Mouse (Mus musculus): ENCODE measurements around the gene Inha. TPM values are rescaled to one million over a fixed set of nuclear protein-coding genes. Genes with fewer than 3 reads are reported as not detected.

The Inha gene
- polyA plus RNA-seq, 1 experiment, result not detected

GRCm38 (mm10) chr1:75530546-75530945, 23.7 kb downstream of the Inha start:
- Histone ChIP-seq H3K9me3 (ENCODE audit: control insufficient read depth, low read length) (no peaks in the 10 kb centered on the region), H3K4me3 (replicated peaks) (no peak overlapping the region), H3K36me3 (ENCODE audit: control insufficient read depth) (peaks cover 75% of the 10 kb centered on the region), H3K27me3 (ENCODE audit: control insufficient read depth) (no peaks in the 10 kb centered on the region), H3K4me1 (ENCODE audit: control insufficient read depth) (no peaks in the 10 kb centered on the region)
- TF ChIP-seq TAL1 (IDR thresholded peaks at IDR 0.05; ENCODE audit: low read length) (no peak), GATA1 (IDR thresholded peaks at IDR 0.05; ENCODE audit: low read length) (no peak)

GRCm38 (mm10) chr1:75532280-75533172, 25.6 kb downstream of the Inha start:
- peaks cover 67% of the 10 kb centered on the region for H3K36me3 ChIP-seq (ENCODE audit: control insufficient read depth)
- H3K27me3 ChIP-seq (ENCODE audit: control insufficient read depth), result no peaks in the 10 kb centered on the region
- no peak for TF ChIP-seq TAL1 (IDR thresholded peaks at IDR 0.05; ENCODE audit: low read length)
- no peak for TF ChIP-seq GATA1 (IDR thresholded peaks at IDR 0.05; ENCODE audit: low read length)

GRCm38 (mm10) chr1:75533325-75534252, 26.7 kb downstream of the Inha start:
- H3K27me3 ChIP-seq (ENCODE audit: control insufficient read depth), result no peaks in the 10 kb centered on the region
- no peaks in the 10 kb centered on the region for H3K9me3 ChIP-seq (ENCODE audit: control insufficient read depth, low read length)
- H3K4me1 ChIP-seq (ENCODE audit: control insufficient read depth), result no peaks in the 10 kb centered on the region
- H3K4me3 ChIP-seq (replicated peaks), result no peak overlapping the region
- peaks cover 60% of the 10 kb centered on the region for H3K36me3 ChIP-seq (ENCODE audit: control insufficient read depth)
- TF ChIP-seq TAL1 (IDR thresholded peaks at IDR 0.05; ENCODE audit: low read length) (no peak), GATA1 (IDR thresholded peaks at IDR 0.05; ENCODE audit: low read length) (no peak)

More at GRCm38 (mm10) chr1:75532280-75533172, 25.6 kb downstream of the Inha start:
- Histone ChIP-seq H3K9me3 (ENCODE audit: control insufficient read depth, low read length) (no peaks in the 10 kb centered on the region), H3K4me1 (ENCODE audit: control insufficient read depth) (no peaks in the 10 kb centered on the region), H3K4me3 (replicated peaks) (no peak overlapping the region)

GRCm38 (mm10) chr1:75537587-75537986, 30.7 kb downstream of the Inha start:
- no peaks in the 10 kb centered on the region for H3K4me1 ChIP-seq (ENCODE audit: control insufficient read depth)
- no peak overlapping the region for H3K4me3 ChIP-seq (replicated peaks)
- no peaks in the 10 kb centered on the region for H3K27me3 ChIP-seq (ENCODE audit: control insufficient read depth)
- TF ChIP-seq GATA1 (IDR thresholded peaks at IDR 0.05; ENCODE audit: low read length), result no peak
- TF ChIP-seq TAL1 (IDR thresholded peaks at IDR 0.05; ENCODE audit: low read length), result no peak
- H3K36me3 ChIP-seq (ENCODE audit: control insufficient read depth), result peaks cover 35% of the 10 kb centered on the region
- no peaks in the 10 kb centered on the region for H3K9me3 ChIP-seq (ENCODE audit: control insufficient read depth, low read length)

GRCm38 (mm10) chr1:75538597-75539190, 31.8 kb downstream of the Inha start:
- TF ChIP-seq GATA1 (IDR thresholded peaks at IDR 0.05; ENCODE audit: low read length), result no peak
- no peak for TF ChIP-seq TAL1 (IDR thresholded peaks at IDR 0.05; ENCODE audit: low read length)
- Histone ChIP-seq H3K27me3 (ENCODE audit: control insufficient read depth) (no peaks in the 10 kb centered on the region), H3K4me1 (ENCODE audit: control insufficient read depth) (no peaks in the 10 kb centered on the region), H3K36me3 (ENCODE audit: control insufficient read depth) (peaks cover 24% of the 10 kb centered on the region), H3K9me3 (ENCODE audit: control insufficient read depth, low read length) (no peaks in the 10 kb centered on the region), H3K4me3 (replicated peaks) (no peak overlapping the region)

GRCm38 (mm10) chr1:75541496-75541895, 34.6 kb downstream of the Inha start:
- no peaks in the 10 kb centered on the region for H3K9me3 ChIP-seq (ENCODE audit: control insufficient read depth, low read length)
- no peak overlapping the region for H3K4me3 ChIP-seq (replicated peaks)
- peaks cover under 1% of the 10 kb centered on the region; the same call in 1 of the 2 replicates for H3K36me3 ChIP-seq (ENCODE audit: control insufficient read depth)
- TF ChIP-seq TAL1 (IDR thresholded peaks at IDR 0.05; ENCODE audit: low read length), result no peak
- H3K4me1 ChIP-seq (ENCODE audit: control insufficient read depth), result no peaks in the 10 kb centered on the region
- peaks cover 12% of the 10 kb centered on the region for H3K27me3 ChIP-seq (ENCODE audit: control insufficient read depth)

GRCm38 (mm10) chr1:75544351-75544750, 37.5 kb downstream of the Inha start:
- no peaks in the 10 kb centered on the region for H3K36me3 ChIP-seq (ENCODE audit: control insufficient read depth)
- no peaks in the 10 kb centered on the region for H3K4me1 ChIP-seq (ENCODE audit: control insufficient read depth)
- peaks cover 22% of the 10 kb centered on the region for H3K27me3 ChIP-seq (ENCODE audit: control insufficient read depth)
- no peak overlapping the region for H3K4me3 ChIP-seq (replicated peaks)
- no peaks in the 10 kb centered on the region for H3K9me3 ChIP-seq (ENCODE audit: control insufficient read depth, low read length)
- TF ChIP-seq GATA1 (IDR thresholded peaks at IDR 0.05; ENCODE audit: low read length) (no peak), TAL1 (IDR thresholded peaks at IDR 0.05; ENCODE audit: low read length) (no peak)

- Histone ChIP-seq H3K4me1 (ENCODE audit: control insufficient read depth) (no peaks in the 10 kb centered on the region), H3K36me3 (ENCODE audit: control insufficient read depth) (no peaks in the 10 kb centered on the region; the same call in 1 of the 2 replicates), H3K4me3 (replicated peaks) (peak within 1 kb of the TSS; percentile 34), H3K27me3 (ENCODE audit: control insufficient read depth) (peaks cover 22% of the 10 kb centered on the region), H3K9me3 (ENCODE audit: control insufficient read depth, low read length) (no peaks in the 10 kb centered on the region)
- no peak for TF ChIP-seq TAL1 (IDR thresholded peaks at IDR 0.05; ENCODE audit: low read length)
- no peak for TF ChIP-seq GATA1 (IDR thresholded peaks at IDR 0.05; ENCODE audit: low read length)
Measured at GRCm38 (mm10) chr1:75545965-75546956, 39.4 kb downstream of the Inha start, which contains the start of gene Slc4a3. Gene Slc4a3 (plus strand): TSS chr1:75546266.

Measured in erythroblast, embryonic 14.5 days (primary cell).